Mouse (Mus musculus) adrenal gland, postnatal 36 days (tissue): Measurements from ENCODE around the gene Rabgap1. TPM values are rescaled to one million over a fixed set of nuclear protein-coding genes. Genes with fewer than 3 reads are reported as not detected.

Experiments
- DNase-seq, 2 experiments: peaks; one replicate each; pipeline ENCODE4 v3.0.0; 2021; ENCODE audit warnings: mixed read lengths in 1 of 2
- total RNA-seq, 2 experiments: library from RNA; stranded (reverse); gene quantifications; 2 replicates each; pipeline ENCODE4 v1.2.3; 2021

The Rabgap1 gene
- total RNA-seq, 2 experiments from 2014 or later: 52.9 to 67.4 TPM

DNA sequence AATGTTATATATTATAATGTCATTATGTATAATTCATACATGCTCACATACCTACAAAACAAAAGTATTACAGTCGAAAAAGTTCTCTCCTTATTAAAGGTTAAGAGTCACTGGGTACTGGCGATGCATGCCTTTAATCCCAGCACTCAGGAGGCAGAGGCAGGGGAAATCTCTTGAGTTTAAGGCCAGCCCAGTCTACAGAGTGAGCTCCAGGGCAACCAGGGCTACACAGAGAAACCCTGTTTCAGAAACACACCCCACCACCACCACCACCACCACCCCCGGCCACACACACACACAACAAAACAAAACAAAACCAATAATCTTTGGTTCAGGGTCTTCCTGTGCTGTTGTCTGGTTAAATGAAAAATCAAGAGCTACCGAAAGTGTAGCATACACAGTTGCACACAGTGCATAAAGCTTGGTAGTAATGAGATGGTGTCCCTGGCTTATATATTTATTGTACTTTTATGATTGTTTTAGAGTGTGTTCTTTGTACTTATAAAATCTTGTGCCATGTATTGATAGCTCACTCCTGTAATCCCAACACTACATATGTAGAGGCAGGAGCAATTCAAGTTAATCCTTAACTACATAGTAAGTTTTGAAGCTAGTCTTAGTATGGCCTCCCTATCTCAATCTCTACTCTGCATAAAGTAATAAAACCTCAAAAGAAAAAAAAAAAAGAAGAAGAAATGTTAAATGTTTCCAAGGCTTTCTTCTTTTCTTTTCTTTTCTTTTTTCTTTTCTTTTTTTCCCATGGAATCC, 68.2 kb downstream of the Rabgap1 start:
- no peak for DNase-seq

DNA sequence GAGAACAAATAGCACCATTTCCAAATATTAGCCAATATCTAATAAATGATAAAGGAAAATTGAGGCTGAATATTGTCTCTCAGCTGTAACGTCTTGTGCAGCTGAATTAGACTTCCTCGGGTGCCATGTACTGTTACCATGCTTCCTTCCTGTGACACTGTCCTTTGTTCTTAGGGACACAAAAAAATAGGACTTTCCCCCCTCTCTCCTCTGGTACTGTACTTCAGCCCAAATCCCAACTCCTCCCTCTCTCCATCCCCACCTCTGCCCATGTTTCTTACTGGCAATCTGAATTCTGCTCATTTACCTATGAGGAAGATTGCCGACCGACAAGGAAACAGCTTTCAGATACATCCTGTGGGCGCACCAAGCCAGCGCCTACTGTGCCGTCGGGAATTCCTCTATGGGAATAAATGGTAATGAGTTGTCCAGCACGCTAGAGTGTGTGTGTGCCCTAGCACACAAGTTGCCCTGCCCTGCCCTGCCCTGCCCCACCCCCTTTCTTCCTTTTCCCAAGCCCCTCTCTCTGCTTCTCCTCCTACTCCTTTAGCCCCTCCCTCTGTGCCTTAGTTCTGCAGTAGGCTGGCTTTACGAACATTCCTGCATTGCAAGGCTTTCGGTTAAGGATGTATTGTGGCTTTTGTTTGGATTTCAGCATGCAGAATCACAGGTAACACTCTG, 73.1 kb downstream of the Rabgap1 start, which contains the start of gene Gpr21:
Gene Gpr21, plus strand, starts transcription at position 303 of the 681 bp plus-strand sequence.
- DNase-seq: no peak

DNA sequence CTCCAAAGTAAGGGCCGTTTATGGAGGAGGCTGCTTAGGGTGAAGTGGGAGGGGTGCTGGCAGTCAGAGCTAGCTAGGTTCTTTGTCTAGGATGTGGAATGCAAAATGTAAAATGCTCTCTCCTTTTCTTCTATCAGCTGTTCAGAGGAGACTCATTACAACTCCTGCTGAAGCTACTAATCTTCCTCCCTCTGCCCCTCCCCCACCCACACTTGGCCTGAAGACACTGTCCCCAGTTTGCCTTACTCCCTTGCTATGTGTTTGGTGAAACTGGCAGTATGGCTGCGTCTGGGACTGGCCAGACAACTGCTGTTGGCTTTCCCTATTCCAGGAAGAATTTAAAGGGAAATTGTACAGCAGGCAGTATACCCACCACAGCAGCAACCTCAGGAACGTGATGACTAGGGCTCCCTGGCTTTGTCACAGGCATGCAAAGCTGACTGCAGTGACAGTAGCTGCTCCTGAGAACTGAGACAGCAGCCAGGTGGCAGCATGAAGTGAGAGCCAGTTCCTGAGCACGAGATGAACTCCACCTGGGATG, 73.9 kb downstream of the Rabgap1 start:
- DNase-seq: no peak

DNA sequence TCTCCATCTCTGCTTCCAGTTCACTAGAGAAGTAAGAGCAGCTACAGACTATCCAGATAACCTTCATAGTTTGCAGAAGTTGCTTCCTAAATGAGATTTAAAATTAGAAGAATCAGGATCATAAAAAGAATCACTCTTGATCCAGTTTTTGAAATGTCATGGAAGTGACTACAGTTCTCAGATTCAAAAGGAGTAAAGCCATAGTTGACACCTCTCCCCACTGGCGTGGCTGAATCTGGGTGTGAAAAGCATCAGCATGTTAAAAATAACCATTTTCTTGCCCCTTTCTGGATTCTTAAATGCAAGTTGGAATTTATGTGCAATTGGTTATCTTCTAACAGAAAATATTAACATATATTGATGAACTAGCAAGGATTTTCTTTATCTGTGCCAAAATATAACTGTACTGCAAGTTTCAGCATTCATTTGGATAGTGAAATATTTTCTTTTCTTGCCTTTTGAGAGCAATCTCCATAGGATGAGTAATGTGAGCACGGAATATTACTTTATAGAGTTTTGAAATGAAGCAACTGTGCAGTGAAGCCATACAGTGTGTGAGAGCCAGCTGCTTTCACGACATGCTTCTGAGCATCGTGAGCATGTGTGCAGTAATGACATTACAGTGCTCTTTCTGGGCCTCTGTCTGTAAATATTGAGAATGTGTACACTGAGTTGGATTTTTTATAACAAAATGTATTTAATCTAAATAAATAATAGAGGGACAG, 75.6 kb downstream of the Rabgap1 start:
- no peak for DNase-seq

DNA sequence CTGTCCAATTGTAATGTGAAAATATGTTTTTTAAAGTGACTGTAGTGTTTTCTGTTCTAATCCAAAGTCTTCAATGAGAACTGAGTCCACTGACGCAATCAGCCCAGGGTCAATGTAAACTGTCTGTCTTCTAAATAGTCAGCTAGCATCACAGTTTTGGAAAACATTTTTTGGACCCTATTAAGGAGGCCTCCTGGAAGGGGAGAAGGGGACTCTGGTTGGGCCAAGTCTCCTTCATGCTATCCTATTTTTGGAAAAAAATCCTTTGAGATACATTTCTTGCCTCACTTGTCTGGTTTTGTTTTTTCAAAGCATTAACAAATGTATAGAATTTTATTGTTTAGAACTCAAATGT, 76.2 kb downstream of the Rabgap1 start:
- no peak for DNase-seq

DNA sequence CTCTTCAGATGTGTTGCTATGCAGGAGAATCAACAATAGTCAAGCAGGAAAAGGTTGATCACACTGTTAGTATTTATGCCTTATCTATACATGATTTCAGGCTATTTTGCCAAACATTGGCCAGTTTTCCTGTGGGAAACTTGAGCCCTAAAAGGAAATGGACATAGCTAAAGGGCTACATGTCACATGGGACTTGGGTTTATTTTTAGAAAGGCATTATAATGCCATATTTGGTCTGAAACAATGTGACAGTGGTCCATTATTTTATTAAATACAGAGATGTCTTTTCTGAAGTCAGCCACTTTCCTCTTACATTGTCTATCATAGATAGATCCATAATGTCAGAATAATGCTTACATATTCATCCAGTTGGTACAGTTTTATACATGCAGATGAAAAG, 84.5 kb downstream of the Rabgap1 start:
- DNase-seq: no peak

DNA sequence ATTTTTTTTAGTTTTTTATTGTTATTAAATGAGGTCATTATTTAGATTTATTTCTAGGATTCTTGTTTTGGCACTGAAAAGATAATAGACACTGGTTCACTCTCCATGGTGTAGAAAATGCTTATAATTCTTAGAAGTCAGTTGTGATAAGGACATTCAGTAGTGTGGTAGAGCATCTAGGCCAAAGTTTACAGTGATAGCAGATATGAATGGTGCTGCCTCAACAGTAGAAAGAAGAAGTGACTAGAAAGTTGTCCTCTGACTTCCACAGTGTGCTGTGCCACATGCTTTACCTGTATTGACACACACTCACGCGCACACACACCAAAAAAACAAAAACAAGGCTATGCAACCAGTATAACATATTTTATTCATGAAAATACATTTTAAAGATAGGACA, 86.3 kb downstream of the Rabgap1 start:
- DNase-seq: no peak

DNA sequence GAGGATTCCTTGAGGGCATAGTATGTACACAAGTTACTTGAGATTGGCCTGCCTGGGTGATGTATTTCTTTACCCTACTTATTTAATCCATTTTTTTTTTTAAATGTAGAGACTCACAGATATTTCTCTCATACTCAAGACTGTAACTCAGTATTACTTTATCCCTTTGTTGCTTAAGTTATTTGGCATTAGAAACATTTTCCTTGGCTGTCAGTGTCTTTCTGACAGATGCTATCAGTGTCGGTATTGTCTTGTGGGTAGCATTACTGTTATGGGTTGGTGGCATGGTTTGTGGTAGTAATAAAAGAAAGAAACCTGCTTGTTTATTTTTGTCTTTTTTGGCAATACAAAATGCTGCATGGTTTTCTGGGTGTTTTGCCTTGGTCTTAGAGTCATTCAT, 87.7 kb downstream of the Rabgap1 start:
- no peak for DNase-seq

DNA sequence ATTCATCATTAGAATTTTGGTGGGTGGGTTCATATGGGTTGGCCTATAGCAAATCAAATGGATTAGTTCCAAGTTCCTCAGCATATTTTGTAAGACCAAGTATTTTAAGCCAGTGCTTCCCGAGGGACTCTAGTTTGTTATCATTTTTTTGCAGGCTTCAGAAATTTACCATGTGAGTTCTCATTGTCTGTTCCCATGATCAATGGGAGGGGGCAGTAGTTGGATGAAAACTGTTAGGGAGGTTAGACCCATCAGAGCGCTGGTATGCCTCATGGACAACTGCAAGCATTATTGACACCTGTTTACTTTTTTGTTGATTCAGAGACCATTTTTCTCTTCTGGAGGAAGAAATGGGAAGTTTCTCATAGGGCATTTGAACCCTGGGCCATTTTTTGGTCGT, 88.6 kb downstream of the Rabgap1 start:
- no peak for DNase-seq

DNA sequence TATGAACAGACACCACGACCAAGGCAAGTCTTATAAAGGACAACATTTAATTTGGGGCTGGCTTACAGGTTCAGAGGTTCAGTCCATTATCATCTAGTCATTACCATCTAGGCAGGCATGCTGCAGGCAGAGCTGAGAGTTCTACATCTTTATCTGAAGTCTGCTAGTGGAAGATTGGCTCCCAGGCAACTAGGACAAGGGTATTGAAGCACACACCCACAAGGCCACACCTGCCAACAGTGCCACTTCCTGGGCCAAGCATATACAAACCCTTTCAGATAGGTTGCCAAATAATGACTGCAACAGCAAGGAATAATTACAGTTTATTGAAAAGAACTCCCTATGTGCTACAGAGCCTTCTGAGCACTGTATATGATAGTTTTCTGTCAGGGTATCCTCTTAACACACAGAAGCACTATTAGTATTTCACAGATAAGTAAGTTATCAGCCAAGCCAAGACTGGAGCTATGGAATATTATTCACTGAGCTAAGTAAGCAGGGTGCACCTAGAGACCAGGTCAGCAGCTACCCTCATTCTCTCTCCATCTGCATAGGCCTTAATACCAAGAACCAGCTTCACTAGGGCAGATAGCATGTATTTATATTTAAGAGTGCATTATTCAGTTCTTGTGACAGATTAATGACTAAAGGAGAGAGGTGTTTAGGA, 106.4 kb downstream of the Rabgap1 start:
- DNase-seq: peak in 1 of 2 experiments; percentile 11

DNA sequence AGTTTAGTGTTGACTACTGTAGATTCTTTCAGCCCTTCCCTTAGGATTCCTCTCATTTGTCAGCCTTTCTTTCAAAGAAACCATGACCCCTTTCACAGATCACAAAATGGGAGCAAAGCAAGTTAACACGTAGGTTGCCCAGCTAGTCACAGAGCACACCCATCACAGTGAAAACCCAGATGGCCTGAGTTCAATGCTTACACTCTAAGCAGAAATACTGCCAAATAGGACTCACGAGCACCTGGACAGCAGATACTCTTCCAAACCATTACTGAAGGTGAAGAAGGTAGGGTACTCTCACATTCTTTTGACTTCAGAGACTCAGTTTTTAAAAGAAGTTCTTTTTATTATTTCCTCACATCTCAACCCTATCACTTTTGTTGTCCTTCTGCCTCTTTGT, 113.3 kb downstream of the Rabgap1 start:
- no peak for DNase-seq

DNA sequence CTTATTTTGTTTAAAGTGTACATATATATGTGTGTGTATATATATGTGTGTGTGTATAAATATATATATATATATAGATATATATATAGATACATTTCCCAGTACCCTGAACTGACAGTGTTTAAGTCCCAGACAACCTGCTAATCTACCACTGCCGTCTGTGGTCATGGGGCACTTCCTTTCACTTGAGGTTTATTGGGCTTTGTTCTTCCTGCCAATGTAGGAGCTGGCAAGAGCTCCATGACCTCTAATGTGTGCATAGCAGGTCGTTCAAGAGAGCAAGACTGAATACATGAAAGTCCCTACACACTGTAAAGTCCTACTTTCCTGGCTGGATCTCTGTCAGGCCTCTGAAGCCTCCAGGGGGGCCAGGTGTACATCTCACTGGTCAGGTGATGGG, 122.5 kb downstream of the Rabgap1 start:
- no peak for DNase-seq

DNA sequence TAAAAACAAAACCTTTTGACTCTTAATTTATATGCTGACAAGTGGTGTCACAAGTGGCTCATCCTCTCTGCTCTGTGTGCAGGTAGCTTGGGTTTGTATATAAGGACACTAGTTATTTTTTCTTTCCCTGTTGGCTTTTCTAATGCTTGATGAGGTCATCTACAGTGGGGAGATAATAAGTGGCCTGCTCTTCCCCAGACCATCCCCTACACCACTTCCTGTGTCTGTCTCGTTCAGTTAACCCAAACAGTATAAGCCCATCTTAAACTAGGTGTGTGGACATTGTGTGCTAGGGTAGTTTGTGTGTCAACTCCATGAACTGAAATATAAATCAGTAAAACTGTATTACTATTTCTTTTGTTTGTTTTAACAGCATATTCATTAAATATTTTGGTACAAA, 123.0 kb downstream of the Rabgap1 start:
- DNase-seq: no peak

DNA sequence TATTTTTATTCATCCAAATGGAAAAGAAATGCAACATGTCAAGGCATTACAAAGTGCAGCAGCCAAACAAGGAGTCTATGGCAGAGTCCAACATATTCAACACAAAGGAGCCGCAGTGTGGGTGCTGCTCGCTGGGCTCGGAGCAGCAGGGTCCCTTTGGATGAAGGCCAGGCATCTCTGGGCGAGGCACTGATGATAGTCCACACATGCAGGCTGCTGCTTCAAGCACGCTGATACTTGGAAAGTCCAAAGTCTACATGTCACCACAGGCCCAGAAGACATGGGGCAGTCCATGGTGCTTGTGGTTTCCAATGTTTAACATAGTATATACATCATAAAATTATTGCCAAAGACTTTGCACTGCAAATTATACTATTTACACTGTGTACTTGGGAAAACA, 126.8 kb downstream of the Rabgap1 start:
- DNase-seq: no peak

DNA sequence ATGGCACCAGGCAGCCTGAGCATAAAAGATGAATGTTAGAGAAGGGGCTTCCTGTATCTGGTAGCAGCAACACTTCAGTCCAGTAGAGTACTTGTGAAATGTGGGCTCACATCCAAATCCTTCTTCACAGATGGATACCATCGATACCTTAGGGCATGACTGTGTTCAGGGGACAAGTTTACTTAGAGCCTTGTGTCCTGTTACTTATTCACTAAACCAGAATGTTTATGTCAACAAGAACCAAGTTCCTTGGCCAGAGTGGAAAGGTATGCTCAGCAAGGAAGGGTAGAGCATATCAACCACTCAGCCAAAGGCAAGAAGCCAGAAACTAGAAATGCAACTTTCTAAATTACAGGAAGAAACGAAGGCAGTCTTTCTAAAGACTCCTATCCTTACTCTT, 127.6 kb downstream of the Rabgap1 start:
- DNase-seq: no peak

DNA sequence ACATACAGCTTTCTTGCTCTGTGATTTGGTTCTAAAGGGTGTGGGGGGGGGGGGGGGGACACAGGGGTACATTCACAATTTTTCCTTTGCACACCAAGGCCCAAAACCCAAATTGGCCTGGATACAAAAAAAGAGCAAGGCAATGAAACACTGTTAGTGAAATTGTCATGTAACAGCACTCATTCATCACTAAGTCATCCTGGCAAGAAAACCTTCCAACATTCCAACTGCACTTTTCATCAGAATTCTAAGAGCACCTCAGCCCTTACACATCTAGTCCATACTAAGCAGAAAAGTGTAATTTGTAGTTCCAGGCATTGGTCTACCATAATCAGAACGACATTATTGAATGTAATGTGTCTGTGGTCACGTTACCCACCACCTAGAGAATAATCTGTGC, 129.1 kb downstream of the Rabgap1 start:
- DNase-seq: no peak

DNA sequence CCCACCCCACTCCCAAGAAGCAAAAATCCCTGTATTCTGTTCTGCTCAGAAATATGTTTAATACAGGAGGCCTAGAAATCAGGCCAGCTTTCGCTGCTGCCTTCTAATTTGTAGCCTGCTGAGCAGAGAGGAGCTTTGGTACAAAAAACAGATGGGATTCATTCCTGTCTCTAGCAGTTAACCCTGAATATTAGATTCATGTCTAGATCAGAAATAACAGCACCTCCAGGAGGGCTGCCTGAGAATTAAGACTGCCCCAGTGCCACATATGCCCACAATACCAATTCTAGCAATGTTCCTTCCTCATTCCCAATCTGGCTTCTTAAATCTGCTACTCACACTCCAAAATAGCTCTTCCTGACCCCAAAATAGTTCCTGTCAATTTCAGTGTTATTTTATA, 133.6 kb downstream of the Rabgap1 start:
- no peak for DNase-seq

DNA sequence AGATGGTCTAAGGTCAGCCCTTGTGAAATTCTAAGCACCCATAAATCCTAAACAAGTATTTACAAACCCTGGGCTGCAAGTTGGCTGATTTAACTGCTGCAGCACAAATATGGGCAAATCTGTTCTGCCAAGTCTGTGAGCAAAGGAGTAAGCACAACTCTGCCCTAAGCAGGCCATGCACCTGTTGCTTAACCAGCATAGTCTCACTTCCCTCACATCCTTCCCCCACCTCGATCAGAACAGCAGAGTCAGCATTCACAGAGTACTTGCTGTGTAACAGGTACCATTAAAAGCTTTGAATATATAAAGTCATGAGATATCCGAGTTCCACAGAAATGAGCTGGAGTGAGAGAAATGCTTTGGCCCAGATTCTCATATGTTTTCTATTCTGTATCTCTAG, 135.1 kb downstream of the Rabgap1 start:
- DNase-seq: no peak

DNA sequence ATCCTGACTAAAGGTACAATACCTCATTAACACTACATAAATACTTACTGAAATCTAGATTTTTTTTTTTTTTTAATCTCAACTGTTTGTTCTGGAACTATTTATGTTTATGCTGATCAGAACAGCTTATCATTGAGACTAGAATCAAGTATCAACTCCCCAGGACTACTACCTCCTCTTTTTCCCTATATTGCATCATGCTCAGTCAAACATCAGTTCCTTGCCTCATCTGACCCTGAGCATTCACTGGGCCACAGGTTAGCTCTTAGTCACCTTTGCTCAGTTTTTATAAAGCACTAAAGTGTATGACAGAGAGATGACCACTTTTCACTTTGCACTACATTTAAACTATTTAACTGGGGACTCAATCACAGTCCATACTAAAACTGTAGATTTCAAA, 144.8 kb downstream of the Rabgap1 start:
- no peak for DNase-seq
